Mouse (Mus musculus): Measurements from ENCODE around the gene Ptpn22. TPM values are rescaled to one million over a fixed set of nuclear protein-coding genes. Genes with fewer than 3 reads are reported as not detected.

Gene Ptpn22
- 0.79 TPM for polyA plus RNA-seq (2015; fragmentation: Illumina TruSeq; extraction: RNeasy Lipid Tissue Mini Kit (QIAGEN cat#74804); ENCODE audit: low read depth, low replicate concordance)

GRCm38 (mm10) chr3:103858881-103859801, at the start of gene Ptpn22:
TSS of gene Ptpn22 (plus strand) at chr3:103859795.

DNA sequence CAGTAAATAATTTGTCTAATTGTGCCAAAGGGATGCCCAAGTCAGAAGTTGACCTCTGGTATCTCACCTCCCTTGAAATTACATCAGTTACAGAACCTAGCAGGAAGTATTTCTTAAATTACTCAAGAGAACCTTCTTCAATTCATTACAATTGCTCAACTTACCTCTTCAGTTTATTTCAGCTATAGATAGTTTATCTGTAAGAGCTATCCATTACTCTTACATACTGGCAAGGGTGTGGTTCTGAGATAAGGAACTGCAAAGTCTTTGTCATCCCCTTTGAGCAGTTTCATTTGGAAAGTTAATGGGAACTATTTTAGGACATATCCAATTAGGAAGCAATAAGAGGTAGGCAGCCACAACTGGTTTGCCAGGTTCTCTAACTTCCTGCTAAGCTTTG, 27.2 kb upstream of the Ptpn22 start, which contains the start of gene Bcl2l15:
Gene Bcl2l15 (plus strand): TSS at position 176 of the 400 bp plus-strand sequence.

DNA sequence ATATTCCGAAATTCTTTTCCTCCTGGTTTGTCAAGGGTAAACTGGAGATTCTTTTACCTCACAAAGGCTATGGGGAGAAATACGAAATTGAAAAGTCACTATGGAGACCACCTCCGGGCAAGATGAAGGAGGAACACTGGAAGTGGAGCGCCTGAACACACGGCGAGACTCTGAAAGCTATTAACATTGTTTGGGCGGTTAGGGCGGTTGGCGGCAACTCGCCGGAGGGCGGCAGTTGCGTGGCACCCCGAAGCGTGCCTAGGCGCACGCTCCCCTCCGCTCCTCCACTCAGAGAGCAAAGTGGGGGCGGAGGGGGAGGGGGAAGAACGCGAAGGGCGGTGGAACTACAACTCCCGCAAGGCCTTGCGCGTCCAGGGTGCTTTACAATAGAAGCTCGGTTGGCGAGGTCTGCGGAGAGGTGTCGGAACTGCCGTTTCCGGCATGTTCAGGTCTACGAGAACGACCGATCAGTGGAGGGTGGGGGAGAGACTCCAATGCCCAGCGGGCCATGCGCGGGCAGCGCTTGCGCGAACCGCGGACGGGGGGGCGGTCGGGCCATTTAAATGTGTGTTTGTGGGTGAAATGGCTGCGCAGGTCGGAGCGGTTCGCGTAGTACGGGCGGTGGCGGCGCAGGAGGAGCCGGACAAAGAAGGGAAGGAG, 54.5 kb downstream of the Ptpn22 start, which contains the start of gene Rsbn1:
Gene Rsbn1 (plus strand): TSS at position 111 of the 660 bp plus-strand sequence.

Other genes starting within 250 kb of the Ptpn22 start
- gene Atg4a-ps, start 213.7 kb upstream of the Ptpn22 start, polyA plus RNA-seq (2015; fragmentation: Illumina TruSeq; extraction: RNeasy Lipid Tissue Mini Kit (QIAGEN cat#74804); ENCODE audit: low read depth, low replicate concordance): not detected
- gene Olfml3, start 121.8 kb upstream of the Ptpn22 start, polyA plus RNA-seq (2015; fragmentation: Illumina TruSeq; extraction: RNeasy Lipid Tissue Mini Kit (QIAGEN cat#74804); ENCODE audit: low read depth, low replicate concordance): 11.0 TPM
- gene Gm10964, start 120.4 kb upstream of the Ptpn22 start, polyA plus RNA-seq (2015; fragmentation: Illumina TruSeq; extraction: RNeasy Lipid Tissue Mini Kit (QIAGEN cat#74804); ENCODE audit: low read depth, low replicate concordance): not detected
- gene Hipk1, start 68.2 kb upstream of the Ptpn22 start, polyA plus RNA-seq (2015; fragmentation: Illumina TruSeq; extraction: RNeasy Lipid Tissue Mini Kit (QIAGEN cat#74804); ENCODE audit: low read depth, low replicate concordance): 46.8 TPM
- 8.1 TPM for gene Dclre1b, start 50.4 kb upstream of the Ptpn22 start, polyA plus RNA-seq (2015; fragmentation: Illumina TruSeq; extraction: RNeasy Lipid Tissue Mini Kit (QIAGEN cat#74804); ENCODE audit: low read depth, low replicate concordance)
- gene Ap4b1, start 50.3 kb upstream of the Ptpn22 start, polyA plus RNA-seq (2015; fragmentation: Illumina TruSeq; extraction: RNeasy Lipid Tissue Mini Kit (QIAGEN cat#74804); ENCODE audit: low read depth, low replicate concordance): 15.9 TPM
- 0.24 TPM for gene Gm43064, start 50.2 kb upstream of the Ptpn22 start, polyA plus RNA-seq (2015; fragmentation: Illumina TruSeq; extraction: RNeasy Lipid Tissue Mini Kit (QIAGEN cat#74804); ENCODE audit: low read depth, low replicate concordance)
- gene Bcl2l15, start 27.2 kb upstream of the Ptpn22 start, polyA plus RNA-seq (2015; fragmentation: Illumina TruSeq; extraction: RNeasy Lipid Tissue Mini Kit (QIAGEN cat#74804); ENCODE audit: low read depth, low replicate concordance): 1.5 TPM
- gene Rsbn1, start 54.3 kb downstream of the Ptpn22 start, polyA plus RNA-seq (2015; fragmentation: Illumina TruSeq; extraction: RNeasy Lipid Tissue Mini Kit (QIAGEN cat#74804); ENCODE audit: low read depth, low replicate concordance): 13.7 TPM
- gene Phtf1, start 108.3 kb downstream of the Ptpn22 start, polyA plus RNA-seq (2015; fragmentation: Illumina TruSeq; extraction: RNeasy Lipid Tissue Mini Kit (QIAGEN cat#74804); ENCODE audit: low read depth, low replicate concordance): 36.3 TPM

Measured in brain, adult 10 weeks (tissue).